Mouse (Mus musculus): Measurements from ENCODE around the gene Gm43552. TPM values are rescaled to one million over a fixed set of nuclear protein-coding genes. Genes with fewer than 3 reads are reported as not detected.

Gene Gm43552
- polyA plus RNA-seq, 1 experiment from 2014 or later = not detected

DNA sequence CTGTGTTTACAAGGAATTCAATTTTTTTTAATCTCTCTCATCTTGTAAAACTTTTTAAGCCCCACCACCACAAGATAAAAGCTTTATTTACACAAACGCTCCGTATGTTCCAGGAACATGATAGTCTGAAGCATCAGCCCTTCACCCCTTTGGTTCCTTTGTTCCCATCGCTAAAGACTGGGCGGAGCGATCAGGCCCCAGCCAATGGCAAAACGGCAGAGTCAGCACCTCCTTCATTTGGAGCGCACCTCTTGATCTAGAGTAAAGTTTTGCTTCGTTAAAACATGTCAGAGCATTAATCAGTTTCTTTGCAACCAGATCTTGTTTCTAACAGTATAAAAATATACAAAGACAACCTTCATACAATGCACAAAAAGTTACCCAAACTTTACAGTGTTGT is 13.2 kb upstream of the Gm43552 start:
- no peak overlapping the region for H3K9ac ChIP-seq
- no peak overlapping the region for H3K4me3 ChIP-seq (replicated peaks; ENCODE audit: low read length)
- ATAC-seq (ENCODE audit: low FRiP score) (no peak), DNase-seq (ENCODE audit: low spot score) (no peak)
- 12% methylated on average over 8 of the region's 8 CpGs for WGBS
- H3K4me1 ChIP-seq (replicated peaks; ENCODE audit: control insufficient read depth, insufficient read depth, low read length) = no peaks in the 10 kb centered on the region
- peak overlapping the region; percentile 32 for H3K4me2 ChIP-seq (replicated peaks)
- no peaks in the 10 kb centered on the region for H3K9me3 ChIP-seq (ENCODE audit: control insufficient read depth, low read length)
- no peaks in the 10 kb centered on the region for H3K36me3 ChIP-seq (replicated peaks; ENCODE audit: control insufficient read depth, insufficient read depth)
- no peaks in the 10 kb centered on the region for H3K27me3 ChIP-seq (ENCODE audit: control insufficient read depth, insufficient read depth, low read length)
- H3K27ac ChIP-seq = no peak overlapping the region

DNA sequence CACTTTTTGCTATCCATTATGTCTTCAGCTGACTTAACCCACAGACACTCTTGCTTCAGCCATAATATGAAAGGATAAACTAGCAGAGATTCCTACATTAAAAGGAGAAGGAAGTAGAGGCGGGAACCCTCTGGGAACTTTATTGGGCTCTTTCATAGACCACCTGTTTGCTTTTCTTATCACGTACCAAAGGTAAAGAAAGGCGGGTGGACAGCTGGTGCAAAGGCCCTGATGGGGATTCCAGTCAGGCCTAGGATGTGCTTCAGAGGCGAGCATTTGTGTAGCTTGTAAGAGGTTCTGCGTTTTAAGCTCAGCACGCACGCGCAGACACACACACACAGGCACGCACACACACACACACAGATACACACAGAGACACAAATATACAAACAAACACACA is 8.8 kb upstream of the Gm43552 start:
- DNase-seq (ENCODE audit: low spot score) (no peak), ATAC-seq (ENCODE audit: low FRiP score) (no peak)
- no peaks in the 10 kb centered on the region for H3K4me1 ChIP-seq (replicated peaks; ENCODE audit: control insufficient read depth, insufficient read depth, low read length)
- H3K9ac ChIP-seq = no peak overlapping the region
- H3K27me3 ChIP-seq (ENCODE audit: control insufficient read depth, insufficient read depth, low read length) = no peaks in the 10 kb centered on the region
- H3K4me2 ChIP-seq (replicated peaks) = no peak overlapping the region
- 94% methylated on average over 9 of the region's 9 CpGs for WGBS
- no peak overlapping the region for H3K27ac ChIP-seq
- H3K36me3 ChIP-seq (replicated peaks; ENCODE audit: control insufficient read depth, insufficient read depth) = no peaks in the 10 kb centered on the region
- H3K4me3 ChIP-seq (replicated peaks; ENCODE audit: low read length) = no peak overlapping the region
- no peaks in the 10 kb centered on the region for H3K9me3 ChIP-seq (ENCODE audit: control insufficient read depth, low read length)

DNA sequence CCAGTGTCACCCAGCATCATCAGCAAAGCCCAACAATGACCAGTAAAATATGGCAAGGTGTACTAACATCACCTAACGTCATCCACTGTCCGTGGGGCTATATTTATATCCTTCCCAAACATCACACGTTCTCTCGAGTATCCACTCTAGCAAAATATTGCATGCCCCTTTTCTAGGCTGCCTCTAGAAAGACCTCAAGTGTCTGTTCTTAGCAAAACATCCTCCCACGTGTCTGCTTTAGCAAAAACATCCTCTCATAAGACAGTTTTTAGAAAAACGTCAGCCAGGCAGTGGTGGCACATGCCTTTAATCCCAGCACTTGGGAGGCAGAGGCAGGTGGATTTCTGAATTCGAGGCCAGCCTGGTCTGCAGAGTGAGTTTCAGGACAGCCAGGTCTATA is 7.6 kb upstream of the Gm43552 start:
- Histone ChIP-seq H3K27ac (no peak overlapping the region), H3K4me1 (replicated peaks; ENCODE audit: control insufficient read depth, insufficient read depth, low read length) (no peaks in the 10 kb centered on the region), H3K4me3 (replicated peaks; ENCODE audit: low read length) (no peak overlapping the region), H3K9me3 (ENCODE audit: control insufficient read depth, low read length) (no peaks in the 10 kb centered on the region), H3K9ac (no peak overlapping the region), H3K27me3 (ENCODE audit: control insufficient read depth, insufficient read depth, low read length) (no peaks in the 10 kb centered on the region), H3K36me3 (replicated peaks; ENCODE audit: control insufficient read depth, insufficient read depth) (no peaks in the 10 kb centered on the region), H3K4me2 (replicated peaks) (no peak overlapping the region)
- WGBS = 85% methylated on average over 7 of the region's 7 CpGs
- ATAC-seq (ENCODE audit: low FRiP score) = no peak
- DNase-seq (ENCODE audit: low spot score) = no peak

DNA sequence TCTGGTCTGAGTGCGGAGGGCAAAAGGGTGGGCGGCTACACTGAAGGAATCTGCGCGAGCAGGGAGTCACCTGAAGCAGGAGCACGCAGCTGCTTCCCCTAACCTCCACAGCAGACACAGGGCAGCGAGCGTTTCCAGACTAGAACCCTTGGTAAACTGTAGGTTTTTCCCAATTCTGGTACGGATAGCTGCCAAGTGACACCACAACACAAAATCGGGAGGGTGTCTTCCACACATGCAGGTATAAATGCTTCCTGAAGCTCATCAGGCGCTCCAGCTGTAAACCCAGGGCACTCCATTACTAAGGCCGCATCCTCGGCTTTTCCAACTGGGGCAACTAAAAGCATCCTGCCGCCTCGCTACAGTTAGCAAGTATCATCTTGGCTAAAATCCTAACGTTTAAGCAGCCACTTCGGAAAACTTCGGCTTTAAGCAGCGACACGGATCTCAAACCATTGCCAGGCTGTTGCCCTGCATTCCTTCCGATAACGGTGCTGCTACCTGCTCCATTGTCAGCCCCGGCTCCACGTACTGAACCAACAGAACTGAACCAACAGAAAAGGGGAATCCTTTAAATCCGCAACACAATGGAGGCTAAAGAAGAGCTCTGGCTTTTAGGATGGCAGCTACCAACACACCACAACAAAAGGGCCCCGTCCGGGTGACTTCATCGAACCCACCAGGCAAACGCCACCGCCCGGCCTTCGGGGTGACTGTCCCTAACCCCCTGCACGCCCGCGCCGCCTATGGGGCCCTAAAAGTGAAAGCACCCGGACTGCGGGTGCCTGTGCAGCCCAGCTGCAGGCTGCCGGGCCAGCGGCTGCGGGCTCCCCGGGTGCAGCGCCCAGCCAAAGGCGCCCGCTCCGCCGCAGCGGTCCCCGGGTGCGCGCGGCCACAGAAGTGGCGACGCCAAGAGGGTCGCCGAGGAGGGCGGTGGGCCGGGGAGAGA is 592 bp downstream of the Gm43552 start:
- H3K4me3 ChIP-seq (replicated peaks; ENCODE audit: low read length) = peak overlapping the region; percentile 76
- H3K27ac ChIP-seq = peak overlapping the region; percentile 92
- H3K4me2 ChIP-seq (replicated peaks) = peak overlapping the region; percentile 75
- ATAC-seq (ENCODE audit: low FRiP score) (peak; percentile 80), DNase-seq (ENCODE audit: low spot score) (peak; percentile 65)
- H3K36me3 ChIP-seq (replicated peaks; ENCODE audit: control insufficient read depth, insufficient read depth) = peaks cover 8% of the 10 kb centered on the region; the same call in 1 of the 2 replicates
- peaks cover 22% of the 10 kb centered on the region for H3K4me1 ChIP-seq (replicated peaks; ENCODE audit: control insufficient read depth, insufficient read depth, low read length)
- peak overlapping the region; percentile 94 for H3K9ac ChIP-seq
- H3K27me3 ChIP-seq (ENCODE audit: control insufficient read depth, insufficient read depth, low read length) = no peaks in the 10 kb centered on the region
- under 1% methylated on average over 56 of the region's 57 CpGs for WGBS
- no peaks in the 10 kb centered on the region for H3K9me3 ChIP-seq (ENCODE audit: control insufficient read depth, low read length)

DNA sequence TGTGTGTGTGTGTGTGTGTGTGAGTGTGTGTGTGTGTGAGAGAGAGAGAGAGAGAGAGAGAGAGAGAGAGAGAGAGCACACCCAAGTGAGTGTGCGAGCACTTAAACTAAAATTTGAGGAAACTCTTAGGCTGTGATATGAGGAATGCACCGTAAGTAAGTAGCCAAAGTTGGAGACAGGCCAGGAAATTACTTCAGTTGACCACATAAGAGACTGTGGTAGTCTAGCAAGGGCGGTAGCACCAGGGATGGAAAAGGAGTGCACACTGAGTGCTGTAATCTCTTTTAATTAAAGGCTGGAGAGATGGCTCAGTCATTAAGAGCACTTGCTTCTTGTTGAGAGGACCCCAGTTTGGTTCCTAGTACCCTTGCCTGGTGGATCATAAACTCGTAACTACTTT is 2.8 kb downstream of the Gm43552 start:
- no peak overlapping the region for H3K9ac ChIP-seq
- no peak overlapping the region for H3K4me3 ChIP-seq (replicated peaks; ENCODE audit: low read length)
- WGBS = 83% methylated on average over 4 of the region's 4 CpGs
- DNase-seq (ENCODE audit: low spot score) (no peak), ATAC-seq (ENCODE audit: low FRiP score) (no peak)
- H3K27ac ChIP-seq = no peak overlapping the region
- peaks cover 8% of the 10 kb centered on the region; the same call in 1 of the 2 replicates for H3K36me3 ChIP-seq (replicated peaks; ENCODE audit: control insufficient read depth, insufficient read depth)
- H3K4me2 ChIP-seq (replicated peaks) = 0 out of 2 replicates have a peak overlapping the region, but pooled peaks have one; percentile 75
- H3K9me3 ChIP-seq (ENCODE audit: control insufficient read depth, low read length) = no peaks in the 10 kb centered on the region
- peaks cover 22% of the 10 kb centered on the region for H3K4me1 ChIP-seq (replicated peaks; ENCODE audit: control insufficient read depth, insufficient read depth, low read length)
- no peaks in the 10 kb centered on the region for H3K27me3 ChIP-seq (ENCODE audit: control insufficient read depth, insufficient read depth, low read length)

DNA sequence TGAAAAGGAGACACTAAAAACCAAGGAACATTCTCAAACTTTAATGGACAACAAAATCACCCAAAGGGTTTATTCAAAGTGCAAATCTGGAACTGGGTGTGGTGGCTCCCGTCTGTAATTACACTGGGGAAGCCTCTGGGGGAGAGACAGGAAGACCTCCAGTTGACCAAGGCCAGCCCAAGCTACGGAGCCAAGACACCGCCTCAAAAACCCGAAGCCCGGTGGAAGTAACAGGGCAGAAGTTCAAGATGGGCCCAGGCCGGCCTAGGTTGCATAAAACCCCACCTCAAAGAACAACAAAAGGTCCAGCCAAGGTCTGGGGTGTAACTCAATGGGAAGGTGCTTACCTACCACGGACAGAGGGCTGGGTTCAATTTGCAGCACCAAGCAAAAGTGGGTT is 3.9 kb downstream of the Gm43552 start:
- 85% methylated on average over 7 of the region's 7 CpGs for WGBS
- Histone ChIP-seq H3K4me3 (replicated peaks; ENCODE audit: low read length) (no peak overlapping the region), H3K27me3 (ENCODE audit: control insufficient read depth, insufficient read depth, low read length) (no peaks in the 10 kb centered on the region), H3K27ac (no peak overlapping the region), H3K4me1 (replicated peaks; ENCODE audit: control insufficient read depth, insufficient read depth, low read length) (peaks cover 22% of the 10 kb centered on the region), H3K9ac (no peak overlapping the region), H3K36me3 (replicated peaks; ENCODE audit: control insufficient read depth, insufficient read depth) (peaks cover 8% of the 10 kb centered on the region; the same call in 1 of the 2 replicates), H3K4me2 (replicated peaks) (no peak overlapping the region), H3K9me3 (ENCODE audit: control insufficient read depth, low read length) (no peaks in the 10 kb centered on the region)
- DNase-seq (ENCODE audit: low spot score) = no peak
- ATAC-seq (ENCODE audit: low FRiP score) = no peak

DNA sequence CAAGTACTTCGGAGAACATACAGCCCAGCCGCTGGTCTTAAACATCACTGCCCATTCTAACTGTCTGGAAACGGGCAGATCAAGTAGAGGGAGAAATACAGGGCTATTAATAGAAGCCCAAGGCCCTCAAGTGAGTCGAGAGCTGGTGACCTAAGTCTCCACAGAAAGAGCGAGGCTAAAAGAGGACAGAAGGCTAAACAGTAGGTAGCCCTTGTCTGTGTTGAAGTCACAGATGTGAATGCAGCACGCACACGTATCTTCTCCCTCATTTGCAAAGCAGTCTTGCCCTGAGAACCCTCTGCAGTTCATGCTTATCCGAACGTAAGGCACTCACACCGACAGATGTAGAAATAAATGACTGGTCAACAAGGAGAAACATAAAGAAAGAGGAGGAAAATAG is 5.3 kb downstream of the Gm43552 start:
- Histone ChIP-seq H3K4me2 (replicated peaks) (no peak overlapping the region), H3K4me1 (replicated peaks; ENCODE audit: control insufficient read depth, insufficient read depth, low read length) (peaks cover 22% of the 10 kb centered on the region), H3K27me3 (ENCODE audit: control insufficient read depth, insufficient read depth, low read length) (no peaks in the 10 kb centered on the region), H3K9me3 (ENCODE audit: control insufficient read depth, low read length) (no peaks in the 10 kb centered on the region), H3K9ac (no peak overlapping the region), H3K27ac (no peak overlapping the region), H3K4me3 (replicated peaks; ENCODE audit: low read length) (no peak overlapping the region), H3K36me3 (replicated peaks; ENCODE audit: control insufficient read depth, insufficient read depth) (peaks cover 8% of the 10 kb centered on the region; the same call in 1 of the 2 replicates)
- ATAC-seq (ENCODE audit: low FRiP score) = no peak
- WGBS = 87% methylated on average over 10 of the region's 10 CpGs
- no peak for DNase-seq (ENCODE audit: low spot score)

DNA sequence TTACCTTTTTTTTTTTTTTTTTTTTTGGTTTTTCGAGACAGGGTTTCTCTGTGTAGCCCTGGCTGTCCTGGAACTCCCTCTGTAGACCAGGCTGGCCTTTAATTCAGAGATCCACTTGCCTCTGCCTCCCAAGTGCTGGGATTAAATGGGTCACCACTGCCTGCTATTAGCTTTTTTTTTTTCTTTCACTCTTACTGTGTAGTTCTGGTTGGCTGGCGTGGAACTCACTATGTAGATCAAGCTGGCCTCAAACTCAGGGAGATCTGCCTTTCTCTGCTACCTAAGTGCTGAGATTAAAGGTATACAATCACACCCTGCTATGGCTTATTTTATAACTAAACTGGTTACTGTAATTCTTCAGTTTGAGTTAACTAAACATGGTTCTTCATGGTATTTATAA is 6.1 kb downstream of the Gm43552 start:
- ATAC-seq (ENCODE audit: low FRiP score) (no peak), DNase-seq (ENCODE audit: low spot score) (no peak)
- no peaks in the 10 kb centered on the region for H3K27me3 ChIP-seq (ENCODE audit: control insufficient read depth, insufficient read depth, low read length)
- 92% methylated on average over 2 of the region's 2 CpGs for WGBS
- H3K9ac ChIP-seq = no peak overlapping the region
- H3K4me2 ChIP-seq (replicated peaks) = no peak overlapping the region
- H3K27ac ChIP-seq = no peak overlapping the region
- H3K9me3 ChIP-seq (ENCODE audit: control insufficient read depth, low read length) = no peaks in the 10 kb centered on the region
- no peak overlapping the region for H3K4me3 ChIP-seq (replicated peaks; ENCODE audit: low read length)
- H3K4me1 ChIP-seq (replicated peaks; ENCODE audit: control insufficient read depth, insufficient read depth, low read length) = peaks cover 20% of the 10 kb centered on the region
- peaks cover 8% of the 10 kb centered on the region; the same call in 1 of the 2 replicates for H3K36me3 ChIP-seq (replicated peaks; ENCODE audit: control insufficient read depth, insufficient read depth)

DNA sequence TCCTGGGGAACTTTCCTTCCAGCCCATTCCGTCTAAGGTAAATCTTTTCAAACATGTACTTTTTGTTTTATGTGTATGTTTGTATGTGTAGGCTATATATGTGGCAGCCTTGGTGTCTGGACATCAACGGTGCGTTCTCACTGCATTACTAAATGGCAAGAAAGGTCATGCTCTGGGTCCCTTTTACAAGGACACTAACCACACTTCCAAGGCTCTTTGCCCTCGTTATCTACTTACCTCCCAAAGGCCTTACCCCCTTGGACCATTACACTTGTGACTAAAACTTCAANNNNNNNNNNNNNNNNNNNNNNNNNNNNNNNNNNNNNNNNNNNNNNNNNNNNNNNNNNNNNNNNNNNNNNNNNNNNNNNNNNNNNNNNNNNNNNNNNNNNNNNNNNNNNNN is 9.6 kb downstream of the Gm43552 start:
- no peak for DNase-seq (ENCODE audit: low spot score)
- Histone ChIP-seq H3K27ac (no peak overlapping the region), H3K4me2 (replicated peaks) (no peak overlapping the region), H3K4me1 (replicated peaks; ENCODE audit: control insufficient read depth, insufficient read depth, low read length) (no peaks in the 10 kb centered on the region), H3K9ac (no peak overlapping the region), H3K27me3 (ENCODE audit: control insufficient read depth, insufficient read depth, low read length) (no peaks in the 10 kb centered on the region), H3K4me3 (replicated peaks; ENCODE audit: low read length) (no peak overlapping the region), H3K9me3 (ENCODE audit: control insufficient read depth, low read length) (no peaks in the 10 kb centered on the region), H3K36me3 (replicated peaks; ENCODE audit: control insufficient read depth, insufficient read depth) (no peaks in the 10 kb centered on the region; the same call in 1 of the 2 replicates)
- ATAC-seq (ENCODE audit: low FRiP score) = no peak
- WGBS = 87% methylated on average over 4 of the region's 4 CpGs

All from hindbrain, embryonic 14.5 days (tissue).